Mouse (Mus musculus) adrenal gland, postnatal 36 days (tissue): ENCODE data around the gene Tmem101. TPM values are rescaled to one million over a fixed set of nuclear protein-coding genes. Genes with fewer than 3 reads are reported as not detected.
A peak's percentile ranks its signal among the peaks of the same experiment; 100 is the strongest.

Source experiments
- DNase-seq, 2 experiments: peaks; one replicate each; pipeline ENCODE4 v3.0.0; 2021; ENCODE audit warnings: mixed read lengths in 1 of 2
- total RNA-seq, 2 experiments: library from RNA; stranded (reverse); gene quantifications; 2 replicates each; pipeline ENCODE4 v1.2.3; 2021

Gene Tmem101
- total RNA-seq, 2 experiments from 2014 or later, result 15.2 to 17.7 TPM

- no peak for DNase-seq
Measured at GRCm38 (mm10) chr11:102156786-102157089, 534 bp upstream of the Tmem101 start.

- DNase-seq, result no peak
Measured at GRCm38 (mm10) chr11:102147213-102147989, 8.8 kb downstream of the Tmem101 start.

- DNase-seq, result no peak
Measured at GRCm38 (mm10) chr11:102146531-102146930, 9.7 kb downstream of the Tmem101 start.

GRCm38 (mm10) chr11:102146005-102146404 lies 10.2 kb downstream of the Tmem101 start:
- peak; percentile 36 to 70 for DNase-seq

GRCm38 (mm10) chr11:102145471-102146001 lies 10.7 kb downstream of the Tmem101 start, which contains the start of gene Nags:
Gene Nags (plus strand): TSS chr11:102145513.
- peak in 1 of 2 experiments; percentile 39 for DNase-seq

- no peak for DNase-seq
Measured at GRCm38 (mm10) chr11:102144957-102145470, 11.2 kb downstream of the Tmem101 start.

GRCm38 (mm10) chr11:102142355-102142754 lies 13.8 kb downstream of the Tmem101 start:
- DNase-seq, result no peak

GRCm38 (mm10) chr11:102140508-102140907 lies 15.7 kb downstream of the Tmem101 start:
- peak; percentile 54 to 71 for DNase-seq

GRCm38 (mm10) chr11:102138447-102138740 lies 17.8 kb downstream of the Tmem101 start:
- DNase-seq, result peak; percentile 67 to 79

- no peak for DNase-seq
Measured at GRCm38 (mm10) chr11:102137625-102138446, 18.4 kb downstream of the Tmem101 start.

GRCm38 (mm10) chr11:102134516-102134915 lies 21.7 kb downstream of the Tmem101 start:
- DNase-seq, result no peak

- no peak for DNase-seq
Measured at GRCm38 (mm10) chr11:102117386-102117785, 38.8 kb downstream of the Tmem101 start.

GRCm38 (mm10) chr11:102116241-102116640 lies 40.0 kb downstream of the Tmem101 start:
- DNase-seq, result no peak

GRCm38 (mm10) chr11:102111576-102111975 lies 44.6 kb downstream of the Tmem101 start:
- DNase-seq, result no peak

- DNase-seq, result no peak
Measured at GRCm38 (mm10) chr11:102107732-102108131, 48.5 kb downstream of the Tmem101 start, which contains the start of gene Pyy. Gene Pyy (minus strand): TSS chr11:102107832.

- no peak for DNase-seq
Measured at GRCm38 (mm10) chr11:102106911-102107310, 49.3 kb downstream of the Tmem101 start.

Other genes with a start within 250 kb of the Tmem101 start
- not detected for gene Sost, start 189.4 kb downstream of the Tmem101 start, total RNA-seq
- not detected for gene Cfap97d1, start 172.1 kb downstream of the Tmem101 start, total RNA-seq
- gene Dusp3, start 169.4 kb downstream of the Tmem101 start, total RNA-seq, result 100 to 1,000 TPM in 1 of 2 experiments, 10 to 100 TPM in 1; 98.6 to 132 TPM
- gene Mpp3, start 127.9 kb downstream of the Tmem101 start, total RNA-seq, result 10 to 100 TPM in 1 of 2 experiments, 1 to 10 TPM in 1; 5.3 to 17.3 TPM
- gene Cd300lg, start 114.9 kb downstream of the Tmem101 start, total RNA-seq, result 10 to 100 TPM; 40.3 to 48.6 TPM
- gene Mpp2, start 67.9 kb downstream of the Tmem101 start, total RNA-seq, result 10 to 100 TPM in 1 of 2 experiments, 1 to 10 TPM in 1; 8.9 to 10.8 TPM
- not detected for gene Ppy, start 55.1 kb downstream of the Tmem101 start, total RNA-seq
- gene Pyy, start 48.6 kb downstream of the Tmem101 start, total RNA-seq, result not detected
- gene Nags, start 10.9 kb downstream of the Tmem101 start, total RNA-seq, result under 1 TPM; 0.13 to 0.43 TPM
- 10 to 100 TPM; 81.9 to 90.1 TPM for gene Lsm12, start 28.9 kb upstream of the Tmem101 start, total RNA-seq
- gene G6pc3, start 33.2 kb upstream of the Tmem101 start, total RNA-seq, result 100 to 1,000 TPM; 126 to 133 TPM
- 10 to 100 TPM; 96.3 to 96.5 TPM for gene Hdac5, start 73.8 kb upstream of the Tmem101 start, total RNA-seq
- under 1 TPM; 0.66 to 0.76 TPM for gene BC030867, start 92.5 kb upstream of the Tmem101 start, total RNA-seq
- under 1 TPM; 0.10 to 0.30 TPM for gene Asb16, start 112.3 kb upstream of the Tmem101 start, total RNA-seq
- gene Tmub2, start 128.5 kb upstream of the Tmem101 start, total RNA-seq, result 10 to 100 TPM; 47.3 to 60.4 TPM
- gene Atxn7l3, start 140.2 kb upstream of the Tmem101 start, total RNA-seq, result 10 to 100 TPM; 51.6 to 54.2 TPM
- gene Ubtf, start 163.3 kb upstream of the Tmem101 start, total RNA-seq, result 100 to 1,000 TPM; 101 to 103 TPM
- 1 to 10 TPM in 1 of 2 experiments, under 1 TPM in 1; 0.56 to 1.8 TPM for gene Slc4a1, start 209.8 kb upstream of the Tmem101 start, total RNA-seq
- gene Rundc3a, start 237.0 kb upstream of the Tmem101 start, total RNA-seq, result 10 to 100 TPM; 29.1 to 29.6 TPM